Mouse (Mus musculus): Measurements from ENCODE around the gene Rc3h1.
"Not testable (repeated sequence)": the region's sequence is repeated elsewhere in the genome, so short reads cannot be mapped to it uniquely, and the experiment has no call there.

The Rc3h1 gene

GRCm38 (mm10) chr1:160906057-160906557, at the start of gene Rc3h1:
Gene Rc3h1 (plus strand): TSS chr1:160906418.
- DNase-seq (ENCODE audit: low read depth in 1 of 2, low spot score in 2 of 2), result peak; percentile 97 to 100

GRCm38 (mm10) chr1:160858132-160858531, 48.1 kb upstream of the Rc3h1 start:
- DNase-seq (ENCODE audit: low read depth in 1 of 2, low spot score in 2 of 2), result no peak

GRCm38 (mm10) chr1:160859874-160860273, 46.3 kb upstream of the Rc3h1 start:
- not testable (repeated sequence) for DNase-seq (ENCODE audit: low read depth in 1 of 2, low spot score in 2 of 2)

GRCm38 (mm10) chr1:160861142-160861541, 45.1 kb upstream of the Rc3h1 start:
- DNase-seq (ENCODE audit: low read depth in 1 of 2, low spot score in 2 of 2), result no peak

GRCm38 (mm10) chr1:160861632-160862031, 44.6 kb upstream of the Rc3h1 start:
- no peak for DNase-seq (ENCODE audit: low read depth in 1 of 2, low spot score in 2 of 2)

GRCm38 (mm10) chr1:160863027-160863426, 43.2 kb upstream of the Rc3h1 start:
- DNase-seq (ENCODE audit: low read depth in 1 of 2, low spot score in 2 of 2), result no peak

GRCm38 (mm10) chr1:160874757-160875156, 31.5 kb upstream of the Rc3h1 start:
- no peak for DNase-seq (ENCODE audit: low read depth in 1 of 2, low spot score in 2 of 2)

GRCm38 (mm10) chr1:160876968-160877367, 29.2 kb upstream of the Rc3h1 start:
- no peak for DNase-seq (ENCODE audit: low read depth in 1 of 2, low spot score in 2 of 2)

- DNase-seq (ENCODE audit: low read depth in 1 of 2, low spot score in 2 of 2), result no peak
Observed at GRCm38 (mm10) chr1:160878485-160878884, 27.7 kb upstream of the Rc3h1 start.

- DNase-seq (ENCODE audit: low read depth in 1 of 2, low spot score in 2 of 2), result not testable (repeated sequence)
Observed at GRCm38 (mm10) chr1:160881378-160881777, 24.8 kb upstream of the Rc3h1 start.

- DNase-seq (ENCODE audit: low read depth in 1 of 2, low spot score in 2 of 2), result peak in 1 of 2 experiments; percentile 10
Observed at GRCm38 (mm10) chr1:160881968-160882367, 24.2 kb upstream of the Rc3h1 start.

GRCm38 (mm10) chr1:160884273-160884672, 21.9 kb upstream of the Rc3h1 start:
- no peak for DNase-seq (ENCODE audit: low read depth in 1 of 2, low spot score in 2 of 2)

GRCm38 (mm10) chr1:160884993-160885392, 21.2 kb upstream of the Rc3h1 start:
- no peak for DNase-seq (ENCODE audit: low read depth in 1 of 2, low spot score in 2 of 2)

GRCm38 (mm10) chr1:160899701-160900100, 6.5 kb upstream of the Rc3h1 start:
- DNase-seq (ENCODE audit: low read depth in 1 of 2, low spot score in 2 of 2), result no peak

- no peak for DNase-seq (ENCODE audit: low read depth in 1 of 2, low spot score in 2 of 2)
Observed at GRCm38 (mm10) chr1:160904047-160904446, 2.2 kb upstream of the Rc3h1 start.

- DNase-seq (ENCODE audit: low read depth in 1 of 2, low spot score in 2 of 2), result no peak
Observed at GRCm38 (mm10) chr1:160906558-160907481, 602 bp downstream of the Rc3h1 start.

GRCm38 (mm10) chr1:160910176-160910575, 4.0 kb downstream of the Rc3h1 start:
- DNase-seq (ENCODE audit: low read depth in 1 of 2, low spot score in 2 of 2), result no peak

GRCm38 (mm10) chr1:160910812-160911211, 4.6 kb downstream of the Rc3h1 start:
- no peak for DNase-seq (ENCODE audit: low read depth in 1 of 2, low spot score in 2 of 2)

GRCm38 (mm10) chr1:160919383-160919782, 13.2 kb downstream of the Rc3h1 start:
- no peak for DNase-seq (ENCODE audit: low read depth in 1 of 2, low spot score in 2 of 2)

GRCm38 (mm10) chr1:160921938-160922337, 15.7 kb downstream of the Rc3h1 start:
- no peak for DNase-seq (ENCODE audit: low read depth in 1 of 2, low spot score in 2 of 2)

GRCm38 (mm10) chr1:160931320-160931719, 25.1 kb downstream of the Rc3h1 start:
- no peak for DNase-seq (ENCODE audit: low read depth in 1 of 2, low spot score in 2 of 2)

- no peak for DNase-seq (ENCODE audit: low read depth in 1 of 2, low spot score in 2 of 2)
Observed at GRCm38 (mm10) chr1:160933896-160934482, 27.8 kb downstream of the Rc3h1 start.

All from monocyte, adult 2 months (primary cell).